Mouse (Mus musculus): ENCODE measurements around the gene Josd2. TPM values are rescaled to one million over a fixed set of nuclear protein-coding genes. Genes with fewer than 3 reads are reported as not detected.

Josd2 gene
- polyA plus RNA-seq, 1 experiment from 2014 or later, result 128 TPM

- 14% methylated on average over 1 of the region's 1 CpGs for WGBS
- Histone ChIP-seq H3K27ac (replicated peaks in 1 of 2; ENCODE audit: control insufficient read depth in 1 of 2, insufficient read depth in 1 of 2, low read depth in 2 of 2, low read length in 2 of 2) (no peak overlapping the region), H3K9me3 (ENCODE audit: control insufficient read depth, low read length) (no peaks in the 10 kb centered on the region), H3K9ac (ENCODE audit: low read length) (peak overlapping the region; percentile 87; the same call in 1 of the 2 replicates), H3K4me3 (ENCODE audit: control insufficient read depth in 1 of 2, insufficient read depth in 1 of 2, low read depth in 1 of 2, low read length in 2 of 2) (no peak overlapping the region; a peak in 1 of 4 replicates), H3K4me1 (ENCODE audit: control insufficient read depth in 2 of 2, insufficient read depth in 2 of 2, low read length in 2 of 2) (peaks cover 16 to 33% of the 10 kb centered on the region in 2 experiments), H3K4me2 (ENCODE audit: low read length) (peak overlapping the region; percentile 81; the same call in 1 of the 2 replicates), H3K36me3 (ENCODE audit: control insufficient read depth, insufficient read depth, low read length) (no peaks in the 10 kb centered on the region), H3K27me3 (ENCODE audit: control insufficient read depth, insufficient read depth, low read length) (peaks cover 46% of the 10 kb centered on the region)
- no peak for ATAC-seq (ENCODE audit: insufficient number of reproducible peaks, insufficient read depth, low FRiP score, low read depth)
These were observed 26.6 kb upstream of the Josd2 start for GRCm38 (mm10) chr7:44441180-44441579.

GRCm38 (mm10) chr7:44441648-44442109 lies 26.1 kb upstream of the Josd2 start:
- Histone ChIP-seq H3K4me1 (ENCODE audit: control insufficient read depth in 2 of 2, insufficient read depth in 2 of 2, low read length in 2 of 2) (peaks cover 20 to 37% of the 10 kb centered on the region in 2 experiments), H3K9me3 (ENCODE audit: control insufficient read depth, low read length) (no peaks in the 10 kb centered on the region), H3K27me3 (ENCODE audit: control insufficient read depth, insufficient read depth, low read length) (peaks cover 43% of the 10 kb centered on the region), H3K4me3 (ENCODE audit: control insufficient read depth in 1 of 2, insufficient read depth in 1 of 2, low read depth in 1 of 2, low read length in 2 of 2) (peak overlapping the region; percentile 57), H3K36me3 (ENCODE audit: control insufficient read depth, insufficient read depth, low read length) (peaks cover 4% of the 10 kb centered on the region; the same call in 1 of the 2 replicates), H3K4me2 (ENCODE audit: low read length) (peak overlapping the region; percentile 81), H3K27ac (replicated peaks in 1 of 2; ENCODE audit: control insufficient read depth in 1 of 2, insufficient read depth in 1 of 2, low read depth in 2 of 2, low read length in 2 of 2) (peak overlapping the region; percentile 76 to 81; a peak in 3 of 4 replicates), H3K9ac (ENCODE audit: low read length) (peak overlapping the region; percentile 87)
- 0% methylated on average over 14 of the region's 14 CpGs for WGBS
- ATAC-seq (ENCODE audit: insufficient number of reproducible peaks, insufficient read depth, low FRiP score, low read depth), result no peak

GRCm38 (mm10) chr7:44442407-44442821 lies 25.4 kb upstream of the Josd2 start:
- peak; percentile 29; the same call in 1 of the 2 replicates for ATAC-seq (ENCODE audit: insufficient number of reproducible peaks, insufficient read depth, low FRiP score, low read depth)
- peaks cover 43% of the 10 kb centered on the region for H3K27me3 ChIP-seq (ENCODE audit: control insufficient read depth, insufficient read depth, low read length)
- H3K36me3 ChIP-seq (ENCODE audit: control insufficient read depth, insufficient read depth, low read length), result peaks cover 4% of the 10 kb centered on the region; the same call in 1 of the 2 replicates
- peaks cover 20 to 37% of the 10 kb centered on the region in 2 experiments for H3K4me1 ChIP-seq (ENCODE audit: control insufficient read depth in 2 of 2, insufficient read depth in 2 of 2, low read length in 2 of 2)
- H3K9me3 ChIP-seq (ENCODE audit: control insufficient read depth, low read length), result no peaks in the 10 kb centered on the region
- H3K27ac ChIP-seq (replicated peaks in 1 of 2; ENCODE audit: control insufficient read depth in 1 of 2, insufficient read depth in 1 of 2, low read depth in 2 of 2, low read length in 2 of 2), result peak overlapping the region; percentile 38 to 81; a peak in 3 of 4 replicates
- WGBS, result 1% methylated on average over 14 of the region's 14 CpGs
- H3K4me2 ChIP-seq (ENCODE audit: low read length), result peak overlapping the region; percentile 81
- H3K4me3 ChIP-seq (ENCODE audit: control insufficient read depth in 1 of 2, insufficient read depth in 1 of 2, low read depth in 1 of 2, low read length in 2 of 2), result peak overlapping the region; percentile 57
- peak overlapping the region; percentile 87 for H3K9ac ChIP-seq (ENCODE audit: low read length)

GRCm38 (mm10) chr7:44443268-44444173 lies 24.3 kb upstream of the Josd2 start:
- Histone ChIP-seq H3K36me3 (ENCODE audit: control insufficient read depth, insufficient read depth, low read length) (peaks cover 14% of the 10 kb centered on the region), H3K9me3 (ENCODE audit: control insufficient read depth, low read length) (no peaks in the 10 kb centered on the region), H3K27ac (replicated peaks in 1 of 2; ENCODE audit: control insufficient read depth in 1 of 2, insufficient read depth in 1 of 2, low read depth in 2 of 2, low read length in 2 of 2) (peak overlapping the region; percentile 38 to 81), H3K4me1 (ENCODE audit: control insufficient read depth in 2 of 2, insufficient read depth in 2 of 2, low read length in 2 of 2) (peaks cover 20 to 37% of the 10 kb centered on the region in 2 experiments), H3K4me3 (ENCODE audit: control insufficient read depth in 1 of 2, insufficient read depth in 1 of 2, low read depth in 1 of 2, low read length in 2 of 2) (peak overlapping the region; percentile 57), H3K27me3 (ENCODE audit: control insufficient read depth, insufficient read depth, low read length) (peaks cover 43% of the 10 kb centered on the region), H3K4me2 (ENCODE audit: low read length) (peak overlapping the region; percentile 81), H3K9ac (ENCODE audit: low read length) (peak overlapping the region; percentile 87)
- 12% methylated on average over 20 of the region's 20 CpGs for WGBS
- peak; percentile 9; the same call in 1 of the 2 replicates for ATAC-seq (ENCODE audit: insufficient number of reproducible peaks, insufficient read depth, low FRiP score, low read depth)

- 21% methylated on average over 29 of the region's 29 CpGs for WGBS
These were observed 22.8 kb upstream of the Josd2 start for GRCm38 (mm10) chr7:44444886-44445527.

GRCm38 (mm10) chr7:44445528-44445923 lies 22.3 kb upstream of the Josd2 start:
- H3K4me3 ChIP-seq (ENCODE audit: control insufficient read depth in 1 of 2, insufficient read depth in 1 of 2, low read depth in 1 of 2, low read length in 2 of 2), result no peak overlapping the region
- no peak overlapping the region for H3K27ac ChIP-seq (replicated peaks in 1 of 2; ENCODE audit: control insufficient read depth in 1 of 2, insufficient read depth in 1 of 2, low read depth in 2 of 2, low read length in 2 of 2)
- no peak overlapping the region; the same call in 1 of the 2 replicates for H3K9ac ChIP-seq (ENCODE audit: low read length)
- H3K36me3 ChIP-seq (ENCODE audit: control insufficient read depth, insufficient read depth, low read length), result peaks cover 29% of the 10 kb centered on the region
- H3K4me1 ChIP-seq (ENCODE audit: control insufficient read depth in 2 of 2, insufficient read depth in 2 of 2, low read length in 2 of 2), result peaks cover 20 to 37% of the 10 kb centered on the region in 2 experiments
- no peak for ATAC-seq (ENCODE audit: insufficient number of reproducible peaks, insufficient read depth, low FRiP score, low read depth)
- 27% methylated on average over 7 of the region's 7 CpGs for WGBS
- 0 out of 2 replicates have a peak overlapping the region, but pooled peaks have one; percentile 25 for H3K4me2 ChIP-seq (ENCODE audit: low read length)
- H3K27me3 ChIP-seq (ENCODE audit: control insufficient read depth, insufficient read depth, low read length), result peaks cover 29% of the 10 kb centered on the region
- no peaks in the 10 kb centered on the region for H3K9me3 ChIP-seq (ENCODE audit: control insufficient read depth, low read length)

More at GRCm38 (mm10) chr7:44444886-44445527, 22.8 kb upstream of the Josd2 start:
- peak overlapping the region; percentile 34; the same call in 1 of the 2 replicates for H3K9ac ChIP-seq (ENCODE audit: low read length)
- H3K4me2 ChIP-seq (ENCODE audit: low read length), result peak overlapping the region; percentile 81
- no peak overlapping the region for H3K4me3 ChIP-seq (ENCODE audit: control insufficient read depth in 1 of 2, insufficient read depth in 1 of 2, low read depth in 1 of 2, low read length in 2 of 2)
- H3K9me3 ChIP-seq (ENCODE audit: control insufficient read depth, low read length), result no peaks in the 10 kb centered on the region
- no peak overlapping the region for H3K27ac ChIP-seq (replicated peaks in 1 of 2; ENCODE audit: control insufficient read depth in 1 of 2, insufficient read depth in 1 of 2, low read depth in 2 of 2, low read length in 2 of 2)
- H3K27me3 ChIP-seq (ENCODE audit: control insufficient read depth, insufficient read depth, low read length), result peaks cover 34% of the 10 kb centered on the region
- peaks cover 20 to 37% of the 10 kb centered on the region in 2 experiments for H3K4me1 ChIP-seq (ENCODE audit: control insufficient read depth in 2 of 2, insufficient read depth in 2 of 2, low read length in 2 of 2)
- ATAC-seq (ENCODE audit: insufficient number of reproducible peaks, insufficient read depth, low FRiP score, low read depth), result no peak
- H3K36me3 ChIP-seq (ENCODE audit: control insufficient read depth, insufficient read depth, low read length), result peaks cover 29% of the 10 kb centered on the region
